ENCODE assay signal across 21 mouse cellular contexts in genomic region chr4:127647189-127647588, GRCm38 (mm10).
DNase-seq lines count a peak whose midpoint lies in the region; ATAC-seq and TF ChIP-seq lines count a peak whose summit lies in the region.
"Had no signal": no experiment of that assay in that cellular context is flagged by ENCODE, and none has a peak within 500 bp of the region (broad histone marks: within the 10 kb centered on the region; RNA-seq: fewer than 3 reads in every experiment).

No protein-coding gene starts in this region.

- WGBS in hindbrain, postnatal 0 days, result 66% methylated on average over 8 of the region's 8 CpGs
- WGBS in hindbrain, embryonic 13.5 days, result 72% methylated on average over 8 of the region's 8 CpGs
- WGBS in limb, embryonic 12.5 days, result 57% methylated on average over 8 of the region's 8 CpGs
- 89% methylated on average over 8 of the region's 8 CpGs for WGBS in limb, embryonic 10.5 days

- no peak overlapping the region for H3K27ac ChIP-seq in hindbrain, postnatal 0 days
- no peak overlapping the region for H3K27ac ChIP-seq in hindbrain, embryonic 13.5 days
- H3K27ac ChIP-seq in limb, embryonic 12.5 days, result 0 out of 2 replicates have a peak overlapping the region, but pooled peaks have one; percentile 8
- no peak overlapping the region for H3K27ac ChIP-seq in limb, embryonic 10.5 days
- H3K27ac ChIP-seq: forebrain, embryonic 13.5 days; heart, embryonic 15.5 days; hindbrain, embryonic 10.5 days; midbrain, embryonic 15.5 days had no signal

- no peak overlapping the region for H3K4me2 ChIP-seq in hindbrain, postnatal 0 days (ENCODE audit: low read depth, low read length)
- H3K4me2 ChIP-seq in hindbrain, embryonic 13.5 days, result no peak overlapping the region
- no peak overlapping the region for H3K4me2 ChIP-seq in limb, embryonic 12.5 days
- H3K4me2 ChIP-seq: forebrain, embryonic 13.5 days; heart, embryonic 15.5 days; midbrain, embryonic 15.5 days had no signal

- DNase-seq in hindbrain, postnatal 0 days (ENCODE audit: low spot score), result peak; percentile 19
- DNase-seq in limb, embryonic 10.5 days (ENCODE audit: low spot score), result no peak
- DNase-seq in brain, embryonic 14.5 days (ENCODE audit: low read depth), result peak; percentile 32
- DNase-seq in forelimb bud, embryonic 11.5 days (ENCODE audit: low read depth, low spot score), result peak; percentile 24
- no peak for DNase-seq in cerebellum, adult 18-20 months
- DNase-seq in B cell, adult 2 months, result no peak
- DNase-seq: cerebellum, adult 2 months; cerebellum, postnatal 36 days; gastrocnemius, postnatal 10 days; heart, adult 18-20 months; liver had no signal

- H3K36me3 ChIP-seq in hindbrain, postnatal 0 days (ENCODE audit: insufficient read depth, low read length), result no peaks in the 10 kb centered on the region
- no peaks in the 10 kb centered on the region for H3K36me3 ChIP-seq in hindbrain, embryonic 13.5 days
- H3K36me3 ChIP-seq in limb, embryonic 12.5 days, result no peaks in the 10 kb centered on the region
- H3K36me3 ChIP-seq in limb, embryonic 10.5 days, result no peaks in the 10 kb centered on the region
- H3K36me3 ChIP-seq: heart, embryonic 15.5 days; hindbrain, embryonic 10.5 days; midbrain, embryonic 15.5 days had no signal

- no peaks in the 10 kb centered on the region for H3K9me3 ChIP-seq in hindbrain, postnatal 0 days (ENCODE audit: low read length)
- H3K9me3 ChIP-seq in hindbrain, embryonic 13.5 days, result no peaks in the 10 kb centered on the region
- H3K9me3 ChIP-seq in limb, embryonic 12.5 days, result no peaks in the 10 kb centered on the region
- no peaks in the 10 kb centered on the region for H3K9me3 ChIP-seq in limb, embryonic 10.5 days (replicated peaks)
- H3K9me3 ChIP-seq: forebrain, embryonic 13.5 days; heart, embryonic 15.5 days; hindbrain, embryonic 10.5 days; midbrain, embryonic 15.5 days had no signal

- no peak for TF ChIP-seq POLR2A in brain, embryonic 14.5 days (IDR thresholded peaks at IDR 0.05; ENCODE audit: borderline replicate concordance, extremely low read depth, insufficient read depth, insufficient read length, poor library complexity, severe bottlenecking)

- TF ChIP-seq CTCF in hindbrain, postnatal 0 days (IDR thresholded peaks at IDR 0.05; ENCODE audit: low read depth), result no peak
- no peak for TF ChIP-seq CTCF in brain, embryonic 14.5 days (IDR thresholded peaks at IDR 0.05; ENCODE audit: borderline replicate concordance, extremely low read depth, insufficient read depth, insufficient read length)

- no peaks in the 10 kb centered on the region for H3K27me3 ChIP-seq in hindbrain, postnatal 0 days (ENCODE audit: insufficient read depth, low read length)
- no peaks in the 10 kb centered on the region for H3K27me3 ChIP-seq in hindbrain, embryonic 13.5 days
- H3K27me3 ChIP-seq in limb, embryonic 12.5 days, result no peaks in the 10 kb centered on the region
- no peaks in the 10 kb centered on the region for H3K27me3 ChIP-seq in limb, embryonic 10.5 days (ENCODE audit: low read depth, poor library complexity, severe bottlenecking)
- H3K27me3 ChIP-seq: forebrain, embryonic 13.5 days; heart, embryonic 15.5 days; midbrain, embryonic 15.5 days; Patski had no signal

- H3K4me1 ChIP-seq in hindbrain, postnatal 0 days (ENCODE audit: insufficient read depth, low read length), result no peaks in the 10 kb centered on the region
- H3K4me1 ChIP-seq in hindbrain, embryonic 13.5 days (replicated peaks), result peaks cover 6% of the 10 kb centered on the region
- peaks cover 11% of the 10 kb centered on the region for H3K4me1 ChIP-seq in limb, embryonic 12.5 days (replicated peaks)
- peaks cover 19% of the 10 kb centered on the region for H3K4me1 ChIP-seq in limb, embryonic 10.5 days
- H3K4me1 ChIP-seq: forebrain, embryonic 13.5 days; heart, embryonic 15.5 days; hindbrain, embryonic 10.5 days; midbrain, embryonic 15.5 days had no signal

- H3K9ac ChIP-seq in hindbrain, postnatal 0 days (replicated peaks; ENCODE audit: low read length), result no peak overlapping the region
- no peak overlapping the region for H3K9ac ChIP-seq in hindbrain, embryonic 13.5 days
- no peak overlapping the region for H3K9ac ChIP-seq in limb, embryonic 12.5 days (replicated peaks)
- H3K9ac ChIP-seq: forebrain, embryonic 13.5 days; heart, embryonic 15.5 days; midbrain, embryonic 15.5 days had no signal

- H3K4me3 ChIP-seq in hindbrain, postnatal 0 days (ENCODE audit: low read length), result no peak overlapping the region
- no peak overlapping the region for H3K4me3 ChIP-seq in hindbrain, embryonic 13.5 days
- no peak overlapping the region for H3K4me3 ChIP-seq in limb, embryonic 12.5 days (replicated peaks)
- H3K4me3 ChIP-seq in limb, embryonic 10.5 days, result no peak overlapping the region
- H3K4me3 ChIP-seq: erythroblast, embryonic 14.5 days; forebrain, embryonic 13.5 days; heart, embryonic 15.5 days; hindbrain, embryonic 10.5 days; midbrain, embryonic 15.5 days; myocyte had no signal

- no peak for ATAC-seq in hindbrain, postnatal 0 days
- ATAC-seq in hindbrain, embryonic 13.5 days (ENCODE audit: low FRiP score), result no peak
- no peak for ATAC-seq in limb, embryonic 12.5 days (ENCODE audit: insufficient number of reproducible peaks, insufficient read depth, low FRiP score, low TSS enrichment, low read depth)
- ATAC-seq: forebrain, embryonic 13.5 days; intestine, embryonic 16.5 days; midbrain, embryonic 15.5 days; Patski had no signal

Comparison
In these comparisons a context has a peak if more than half of its experiments do, and no peak if none do; other contexts are left out.
1. DNase-seq: peak in hindbrain, postnatal 0 days (single experiment), brain, embryonic 14.5 days (single experiment) and forelimb bud, embryonic 11.5 days (single experiment); none in limb, embryonic 10.5 days (single experiment), cerebellum, adult 18-20 months (0 of 2) and B cell, adult 2 months (0 of 2).